In the genomic region with DNA sequence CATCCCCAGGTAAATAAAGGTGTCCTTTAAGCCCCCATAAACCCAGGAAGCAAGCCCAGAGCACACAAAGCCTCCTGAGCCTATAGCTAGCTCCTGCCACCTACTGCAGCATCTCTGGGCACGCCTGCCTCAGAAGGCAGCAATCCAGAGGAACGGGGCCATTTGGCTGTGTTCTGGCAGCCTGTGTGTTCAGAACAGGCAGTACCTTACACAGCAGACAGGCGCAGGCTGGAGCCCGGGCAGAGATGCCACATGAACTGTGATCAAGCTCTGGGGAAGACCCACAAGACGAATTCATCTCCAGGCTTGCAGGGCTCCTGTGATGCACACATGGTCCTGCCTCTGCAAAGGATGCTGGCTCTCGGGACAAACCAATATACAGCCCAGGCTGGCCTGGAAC, we compare ENCODE assay signal across 10 mouse cellular contexts. TPM values are rescaled to one million over a fixed set of nuclear protein-coding genes. Genes with fewer than 3 reads are reported as not detected.
DNase-seq lines count a peak whose midpoint lies in the region; ATAC-seq and TF ChIP-seq lines count a peak whose summit lies in the region.
"Had no signal": no experiment of that assay in that cellular context is flagged by ENCODE, and none has a peak within 500 bp of the region (broad histone marks: within the 10 kb centered on the region; RNA-seq: fewer than 3 reads in every experiment).

No protein-coding gene starts in this region.

- WGBS in forebrain, embryonic 13.5 days = 80% methylated on average over 6 of the region's 6 CpGs
- WGBS in limb, embryonic 10.5 days = 77% methylated on average over 6 of the region's 6 CpGs

- 0 out of 2 replicates have a peak, but pooled peaks have one; percentile 2 for TF ChIP-seq CTCF in testis, adult 2 months (IDR thresholded peaks at IDR 0.05; ENCODE audit: control insufficient read depth, insufficient read depth, insufficient replicate concordance, low read depth, low read length)

- H3K4me1 ChIP-seq in testis, adult 2 months (ENCODE audit: control insufficient read depth, insufficient read depth, low read length) = no peaks in the 10 kb centered on the region; the same call in 1 of the 2 replicates
- peaks cover 40% of the 10 kb centered on the region for H3K4me1 ChIP-seq in forebrain, embryonic 13.5 days
- peaks cover 22% of the 10 kb centered on the region for H3K4me1 ChIP-seq in limb, embryonic 10.5 days

- peak overlapping the region; percentile 49 for H3K9ac ChIP-seq in forebrain, embryonic 13.5 days

- no peak for DNase-seq in testis, postnatal 14 days (ENCODE audit: low spot score)
- no peak for DNase-seq in limb, embryonic 10.5 days (ENCODE audit: low spot score)
- no peak for DNase-seq in thymus, postnatal 25 days
- DNase-seq in adipocyte (ENCODE audit: low spot score) = no peak
- DNase-seq: thymus, postnatal 14 days had no signal

- H3K27ac ChIP-seq in testis, adult 2 months (ENCODE audit: control insufficient read depth, insufficient read depth, low read depth, low read length) = no peak overlapping the region
- peak overlapping the region; percentile 75 for H3K27ac ChIP-seq in forebrain, embryonic 13.5 days
- 0 out of 2 replicates have a peak overlapping the region, but pooled peaks have one; percentile 61 for H3K27ac ChIP-seq in limb, embryonic 10.5 days
- H3K27ac ChIP-seq: kidney, postnatal 0 days had no signal

- H3K9me3 ChIP-seq in forebrain, embryonic 13.5 days (replicated peaks) = no peaks in the 10 kb centered on the region
- no peaks in the 10 kb centered on the region for H3K9me3 ChIP-seq in limb, embryonic 10.5 days (replicated peaks)

- no peaks in the 10 kb centered on the region for H3K27me3 ChIP-seq in testis, adult 2 months (ENCODE audit: control insufficient read depth, insufficient read depth, low read length)
- H3K27me3 ChIP-seq in forebrain, embryonic 13.5 days = no peaks in the 10 kb centered on the region
- no peaks in the 10 kb centered on the region for H3K27me3 ChIP-seq in limb, embryonic 10.5 days (ENCODE audit: low read depth, poor library complexity, severe bottlenecking)

- H3K4me3 ChIP-seq in testis, adult 2 months (ENCODE audit: control insufficient read depth, low read depth, low read length) = no peak overlapping the region
- H3K4me3 ChIP-seq in forebrain, embryonic 13.5 days = no peak overlapping the region
- no peak overlapping the region for H3K4me3 ChIP-seq in limb, embryonic 10.5 days
- H3K4me3 ChIP-seq: erythroblast, embryonic 14.5 days had no signal

- no peaks in the 10 kb centered on the region; the same call in 1 of the 2 replicates for H3K36me3 ChIP-seq in testis, adult 2 months (ENCODE audit: control insufficient read depth, insufficient read depth, low read length)
- H3K36me3 ChIP-seq in forebrain, embryonic 13.5 days (ENCODE audit: poor library complexity, severe bottlenecking) = peaks cover 57% of the 10 kb centered on the region
- peaks cover 83% of the 10 kb centered on the region for H3K36me3 ChIP-seq in limb, embryonic 10.5 days

- no peak for ATAC-seq in forebrain, embryonic 13.5 days
- ATAC-seq in megakaryocyte-erythroid progenitor cell, adult 5-6 weeks (replicated peaks; ENCODE audit: low FRiP score, low TSS enrichment, poor library complexity, severe bottlenecking) = no peak

- H3K4me2 ChIP-seq in forebrain, embryonic 13.5 days = no peak overlapping the region

- no peak for TF ChIP-seq POLR2A in testis, adult 2 months (IDR thresholded peaks at IDR 0.05; ENCODE audit: control insufficient read depth, low read depth, low read length)

RNA-seq across cellular contexts. Expression of a gene that starts 15.0 kb away (rescaled TPM):
- polyA plus RNA-seq in testis, adult 2 months (2012; rRNA removed) = 8.5 and 8.9 TPM in 2 replicates
- polyA plus RNA-seq in forebrain, embryonic 13.5 days (2015; fragmentation: Nextera tagmentation; extraction: Ambion mirVana) = 30.7 and 35.1 TPM in 2 replicates
- 20.9 and 22.8 TPM in 2 replicates for polyA plus RNA-seq in limb, embryonic 10.5 days (2016; fragmentation: Nextera tagmentation; extraction: Ambion mirVana)
- total RNA-seq in megakaryocyte-erythroid progenitor cell, adult 5-6 weeks (2014; fragmentation: Nextera tagmentation) = 7.7 and 7.8 TPM in 2 replicates
- total RNA-seq in megakaryocyte-erythroid progenitor cell, adult 5-6 weeks (2017) = 1.4 and 3.9 TPM in 2 replicates

RNA-seq across cellular contexts. Expression of a gene that starts 26.3 kb away (rescaled TPM):
- polyA plus RNA-seq in testis, adult 2 months (2012; rRNA removed) = 1,383 and 1,491 TPM in 2 replicates
- polyA plus RNA-seq in forebrain, embryonic 13.5 days (2015; fragmentation: Nextera tagmentation; extraction: Ambion mirVana) = 15,903 and 18,325 TPM in 2 replicates
- 13,950 and 14,682 TPM in 2 replicates for polyA plus RNA-seq in limb, embryonic 10.5 days (2016; fragmentation: Nextera tagmentation; extraction: Ambion mirVana)
- 1,959 and 3,523 TPM in 2 replicates for total RNA-seq in megakaryocyte-erythroid progenitor cell, adult 5-6 weeks (2014; fragmentation: Nextera tagmentation)
- 1,717 and 2,932 TPM in 2 replicates for total RNA-seq in megakaryocyte-erythroid progenitor cell, adult 5-6 weeks (2017)
